Mouse (Mus musculus) activated CD4-positive, CD25-positive, alpha-beta regulatory T cell, adult 9 weeks (primary cell): Measurements from ENCODE around the gene Peg12. TPM values are rescaled to one million over a fixed set of nuclear protein-coding genes. Genes with fewer than 3 reads are reported as not detected.

Experiments used
- polyA plus RNA-seq: library from polyadenylated mRNA; unstranded; fragments of 100-300 nt; shearing (Covaris generic); gene quantifications from one replicate; pipeline ENCODE4 v1.2.1, GENCODE M21; 2017

The Peg12 gene
- not detected for polyA plus RNA-seq

GRCm38 (mm10) chr7:62463878-62464755, at the start of gene Peg12:
Gene Peg12, minus strand, starts transcription at chr7:62464510.

GRCm38 (mm10) chr7:62419493-62420360, 44.6 kb downstream of the Peg12 start, which contains the start of gene Mkrn3:
Gene Mkrn3, minus strand, starts transcription at chr7:62420139.

Other genes starting within 250 kb of the Peg12 start
- 0.10 TPM for gene Ndn, start 117.9 kb downstream of the Peg12 start, polyA plus RNA-seq
- not detected for gene Magel2, start 87.5 kb downstream of the Peg12 start, polyA plus RNA-seq
- not detected for gene Mkrn3, start 44.4 kb downstream of the Peg12 start, polyA plus RNA-seq